Mouse (Mus musculus) midbrain, embryonic 11.5 days (tissue): ENCODE results near the gene Smu1. TPM values are rescaled to one million over a fixed set of nuclear protein-coding genes. Genes with fewer than 3 reads are reported as not detected.

Source experiments
- ATAC-seq: fragments of 200-750 bp; cut with Nextera tagmentation; 2 replicates; pipeline ENCODE4 v1.8.0; 2017; ENCODE audit warnings: moderate TSS enrichment, moderate library complexity; ENCODE audit not compliant: low FRiP score
- DNase-seq: peaks from one replicate; pipeline ENCODE4 v3.0.0; 2015; ENCODE audit warnings: low spot score; ENCODE audit errors: missing footprints
- H3K27ac ChIP-seq: fragments of 300-500 bp; sonication (generic); 2 replicates; pipeline ENCODE4 v1.5.1; 2014; ENCODE audit warnings: low read depth, low read length
- H3K27me3 ChIP-seq: fragments of 300-500 bp; sonication (generic); 2 replicates; pipeline ENCODE4 v1.6.1; 2014; ENCODE audit warnings: mild to moderate bottlenecking, low read length, moderate library complexity, mixed read lengths; ENCODE audit not compliant: control insufficient read depth, insufficient read depth
- H3K36me3 ChIP-seq: fragments of 300-500 bp; sonication (generic); 2 replicates; pipeline ENCODE4 v1.6.1; 2014; ENCODE audit warnings: mild to moderate bottlenecking, low read length, moderate library complexity, mixed read lengths; ENCODE audit not compliant: control insufficient read depth, insufficient read depth
- H3K4me1 ChIP-seq: fragments of 300-500 bp; sonication (generic); 2 replicates; pipeline ENCODE4 v1.6.1; 2014; ENCODE audit warnings: low read length; ENCODE audit not compliant: control insufficient read depth, insufficient read depth
- H3K4me2 ChIP-seq: fragments of 300-500 bp; sonication (generic); 2 replicates; pipeline ENCODE4 v1.6.1; 2014; ENCODE audit warnings: mild to moderate bottlenecking, moderate library complexity
- H3K4me3 ChIP-seq: fragments of 300-500 bp; sonication (generic); 2 replicates; pipeline ENCODE4 v1.5.1; 2014; ENCODE audit warnings: low read depth, low read length
- H3K9ac ChIP-seq: fragments of 300-500 bp; sonication (generic); 2 replicates; pipeline ENCODE4 v1.6.1; 2014; ENCODE audit warnings: low read length
- H3K9me3 ChIP-seq: fragments of 300-500 bp; sonication (generic); 2 replicates; pipeline ENCODE4 v1.6.1; 2016; ENCODE audit warnings: low read length; ENCODE audit not compliant: control insufficient read depth
- whole genome bisulfite sequencing: fragments of 180-500 bp; shearing (Covaris S2); extraction: QIAGEN DNeasy Blood & Tissue Kit; methylation state at CpG from one replicate; pipeline ENCODE4 v1.1.7; 2014; 5-methylcytosine and 5-hydroxymethylcytosine counted together
- polyA plus RNA-seq: library from polyadenylated mRNA; unstranded; fragments of >200 nt; fragmentation: Nextera tagmentation; extraction: Ambion mirVana; gene quantifications from 2 replicates; pipeline ENCODE4 v1.2.1, GENCODE M21; 2014

Gene Smu1
- polyA plus RNA-seq, 1 experiment from 2014 or later = 194 TPM

GRCm38 (mm10) chr4:40776416-40776815, 18.7 kb upstream of the Smu1 start:
- Histone ChIP-seq H3K4me1 (0 out of 2 replicates have a peak, but pooled peaks cover 2% of the 10 kb centered on the region), H3K4me2 (no peak overlapping the region), H3K36me3 (no peaks in the 10 kb centered on the region), H3K9me3 (no peaks in the 10 kb centered on the region), H3K4me3 (no peak overlapping the region), H3K27me3 (no peaks in the 10 kb centered on the region), H3K27ac (no peak overlapping the region), H3K9ac (no peak overlapping the region)
- DNase-seq = no peak
- no peak for ATAC-seq
- WGBS = 85% methylated on average over 4 of the region's 4 CpGs

GRCm38 (mm10) chr4:40774279-40775259, 16.8 kb upstream of the Smu1 start:
- no peak overlapping the region for H3K27ac ChIP-seq

GRCm38 (mm10) chr4:40759876-40760275, 2.2 kb upstream of the Smu1 start:
- Histone ChIP-seq H3K9me3 (no peaks in the 10 kb centered on the region), H3K4me1 (peaks cover 2% of the 10 kb centered on the region; the same call in 1 of the 2 replicates), H3K9ac (no peak overlapping the region), H3K4me2 (no peak overlapping the region), H3K27ac (no peak overlapping the region), H3K27me3 (no peaks in the 10 kb centered on the region), H3K4me3 (no peak overlapping the region), H3K36me3 (no peaks in the 10 kb centered on the region)
- 53% methylated on average over 5 of the region's 5 CpGs for WGBS
- ATAC-seq = no peak
- DNase-seq = no peak

More at GRCm38 (mm10) chr4:40774279-40775259, 16.8 kb upstream of the Smu1 start:
- 18% methylated on average over 12 of the region's 12 CpGs for WGBS
- DNase-seq (peak; percentile 94), ATAC-seq (peak; percentile 36)
- Histone ChIP-seq H3K4me2 (peak overlapping the region; percentile 23), H3K27me3 (no peaks in the 10 kb centered on the region), H3K36me3 (no peaks in the 10 kb centered on the region), H3K4me3 (no peak overlapping the region), H3K4me1 (0 out of 2 replicates have a peak, but pooled peaks cover 2% of the 10 kb centered on the region), H3K9me3 (no peaks in the 10 kb centered on the region), H3K9ac (no peak overlapping the region)

DNA sequence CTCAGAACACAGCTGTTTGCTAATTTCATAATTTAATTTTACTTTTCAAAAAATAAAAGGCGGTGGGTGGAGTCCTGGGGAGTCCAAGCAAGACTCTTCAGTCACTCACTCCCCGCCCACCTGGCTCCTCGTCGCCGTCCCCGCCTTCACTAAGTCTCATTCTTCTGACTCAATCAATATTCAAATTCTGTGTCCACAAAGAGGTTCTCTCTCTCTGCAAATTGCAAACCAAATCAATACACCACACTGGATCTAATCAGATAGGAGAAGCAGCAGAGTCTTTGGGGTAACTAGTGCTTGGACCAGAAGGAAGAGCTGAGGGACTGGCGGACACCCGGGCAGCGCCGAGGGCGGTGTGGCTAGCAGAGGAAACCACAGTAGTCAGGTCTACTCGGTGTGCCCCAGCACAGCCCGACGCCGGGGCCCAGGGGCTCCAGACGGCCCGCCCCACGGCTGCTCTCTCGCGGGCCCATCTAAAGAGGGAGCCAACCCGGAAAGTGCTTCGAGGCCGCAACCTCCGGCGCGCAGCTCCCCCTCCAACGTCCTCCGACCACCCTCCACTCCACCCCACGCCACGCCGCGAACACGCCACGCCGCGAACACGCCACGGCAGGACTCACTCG, 455 bp downstream of the Smu1 start:
- Histone ChIP-seq H3K36me3 (peaks cover 17% of the 10 kb centered on the region), H3K27ac (no peak overlapping the region), H3K4me3 (peak overlapping the region; percentile 98), H3K27me3 (no peaks in the 10 kb centered on the region), H3K9me3 (no peaks in the 10 kb centered on the region), H3K4me2 (peak overlapping the region; percentile 70), H3K9ac (peak overlapping the region; percentile 72), H3K4me1 (peaks cover 2% of the 10 kb centered on the region; the same call in 1 of the 2 replicates)
- peak; percentile 84 for ATAC-seq
- 0% methylated on average over 33 of the region's 39 CpGs for WGBS
- DNase-seq = no peak

DNA sequence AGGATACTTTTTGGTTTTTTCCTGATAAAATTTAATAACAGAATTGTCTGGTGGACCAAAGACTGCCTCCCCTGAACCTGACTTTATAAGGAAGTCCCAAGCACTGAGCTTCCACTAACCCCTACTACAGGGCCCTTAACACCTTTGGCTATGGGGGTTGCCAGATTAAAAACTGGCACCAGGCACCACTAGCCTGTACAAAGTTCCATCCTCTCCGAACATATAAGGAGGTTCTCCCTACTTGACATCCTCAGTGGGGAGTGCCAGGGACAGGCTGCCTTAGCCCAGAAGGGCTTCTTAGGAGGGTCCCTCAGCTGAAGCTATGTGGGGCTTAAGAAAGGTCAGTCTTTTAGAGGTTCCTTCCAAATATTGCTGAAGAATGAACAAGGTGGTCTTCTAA, 22.4 kb downstream of the Smu1 start:
- no peaks in the 10 kb centered on the region for H3K27me3 ChIP-seq
- H3K36me3 ChIP-seq = peaks cover 14% of the 10 kb centered on the region
- H3K27ac ChIP-seq = no peak overlapping the region
- ATAC-seq (no peak), DNase-seq (no peak)
- no peaks in the 10 kb centered on the region for H3K4me1 ChIP-seq
- WGBS = 70% methylated on average over 1 of the region's 1 CpGs
- no peak overlapping the region for H3K9ac ChIP-seq
- no peaks in the 10 kb centered on the region for H3K9me3 ChIP-seq
- H3K4me3 ChIP-seq = no peak overlapping the region
- no peak overlapping the region for H3K4me2 ChIP-seq

- H3K4me1 ChIP-seq = no peaks in the 10 kb centered on the region
- H3K4me3 ChIP-seq = no peak overlapping the region
- H3K9ac ChIP-seq = no peak overlapping the region
- H3K4me2 ChIP-seq = no peak overlapping the region
- ATAC-seq = no peak
- DNase-seq = no peak
- H3K9me3 ChIP-seq = no peaks in the 10 kb centered on the region
- no peak overlapping the region for H3K27ac ChIP-seq
- H3K27me3 ChIP-seq = no peaks in the 10 kb centered on the region
- peaks cover 27% of the 10 kb centered on the region for H3K36me3 ChIP-seq
Observed at GRCm38 (mm10) chr4:40731262-40731661, 26.5 kb downstream of the Smu1 start.

DNA sequence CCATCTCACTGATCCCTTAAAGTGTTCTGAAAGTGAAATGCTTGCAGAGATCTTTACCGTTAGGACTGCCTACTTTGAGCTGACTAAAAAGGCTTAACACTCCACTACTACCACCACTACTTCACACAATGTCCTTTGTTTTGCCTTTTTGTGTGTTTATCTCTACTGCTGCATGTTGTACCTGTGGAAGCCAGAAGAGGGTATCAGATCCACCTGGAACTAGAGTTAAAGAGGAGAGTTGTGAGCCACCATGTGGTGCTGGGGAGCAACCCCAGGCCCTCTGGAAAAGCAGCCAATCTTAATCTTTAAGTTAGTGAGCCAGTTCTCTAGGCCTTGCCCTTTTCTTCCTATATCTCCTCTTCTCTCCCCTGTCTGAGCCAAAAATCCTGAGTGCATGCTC, 30.5 kb downstream of the Smu1 start:
- DNase-seq (no peak), ATAC-seq (no peak)
- H3K4me1 ChIP-seq = peaks cover 15% of the 10 kb centered on the region
- no peaks in the 10 kb centered on the region for H3K27me3 ChIP-seq
- no peaks in the 10 kb centered on the region for H3K9me3 ChIP-seq
- whole genome bisulfite sequencing = 96% methylated on average over 1 of the region's 1 CpGs
- H3K27ac ChIP-seq = no peak overlapping the region
- no peak overlapping the region for H3K4me3 ChIP-seq
- peaks cover 22% of the 10 kb centered on the region for H3K36me3 ChIP-seq
- H3K4me2 ChIP-seq = no peak overlapping the region
- no peak overlapping the region for H3K9ac ChIP-seq

GRCm38 (mm10) chr4:40725554-40725953, 32.2 kb downstream of the Smu1 start:
- H3K36me3 ChIP-seq = peaks cover 18% of the 10 kb centered on the region
- no peak overlapping the region for H3K4me3 ChIP-seq
- H3K4me1 ChIP-seq = peaks cover 19% of the 10 kb centered on the region

DNA sequence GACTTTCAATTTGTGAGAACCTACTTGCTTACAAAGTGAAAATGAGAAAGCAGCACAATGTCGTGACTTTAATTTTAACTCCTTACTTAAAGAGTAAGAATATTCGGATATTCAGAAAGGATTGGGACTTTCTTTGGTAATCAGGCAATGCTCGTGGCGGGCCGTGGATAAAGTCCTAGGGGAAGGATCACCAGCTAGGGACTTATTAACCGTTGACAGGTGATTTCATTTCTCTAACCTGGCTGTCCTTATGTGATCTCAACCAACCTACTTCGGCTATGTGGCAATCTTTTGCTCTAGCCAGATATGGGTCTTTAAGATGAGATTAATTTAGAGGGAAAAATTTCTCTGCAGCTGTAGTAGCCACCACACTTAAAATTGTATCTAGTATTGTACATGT, 32.6 kb downstream of the Smu1 start:
- H3K4me2 ChIP-seq = no peak overlapping the region
- H3K4me3 ChIP-seq = no peak overlapping the region
- H3K9ac ChIP-seq = no peak overlapping the region

More at GRCm38 (mm10) chr4:40725554-40725953, 32.2 kb downstream of the Smu1 start:
- ATAC-seq = no peak
- Histone ChIP-seq H3K9ac (no peak overlapping the region), H3K27ac (no peak overlapping the region), H3K4me2 (no peak overlapping the region), H3K27me3 (no peaks in the 10 kb centered on the region), H3K9me3 (no peaks in the 10 kb centered on the region)
- DNase-seq = no peak

More for the DNA sequence above, 32.6 kb downstream of the Smu1 start:
- DNase-seq (no peak), ATAC-seq (no peak)
- Histone ChIP-seq H3K27ac (no peak overlapping the region), H3K9me3 (no peaks in the 10 kb centered on the region), H3K4me1 (peaks cover 19% of the 10 kb centered on the region), H3K36me3 (peaks cover 18% of the 10 kb centered on the region), H3K27me3 (no peaks in the 10 kb centered on the region)
- WGBS = 90% methylated on average over 7 of the region's 7 CpGs
